Mouse (Mus musculus) midbrain, embryonic 11.5 days (tissue): Measurements from ENCODE around the gene Phf2. TPM values are rescaled to one million over a fixed set of nuclear protein-coding genes. Genes with fewer than 3 reads are reported as not detected.

Experiments used
- ATAC-seq: fragments of 200-750 bp; cut with Nextera tagmentation; 2 replicates; pipeline ENCODE4 v1.8.0; 2017; ENCODE audit warnings: moderate TSS enrichment, moderate library complexity; ENCODE audit not compliant: low FRiP score
- DNase-seq: peaks from one replicate; pipeline ENCODE4 v3.0.0; 2015; ENCODE audit warnings: low spot score; ENCODE audit errors: missing footprints
- H3K27ac ChIP-seq: fragments of 300-500 bp; sonication (generic); 2 replicates; pipeline ENCODE4 v1.5.1; 2014; ENCODE audit warnings: low read depth, low read length
- H3K27me3 ChIP-seq: fragments of 300-500 bp; sonication (generic); 2 replicates; pipeline ENCODE4 v1.6.1; 2014; ENCODE audit warnings: mild to moderate bottlenecking, low read length, moderate library complexity, mixed read lengths; ENCODE audit not compliant: control insufficient read depth, insufficient read depth
- H3K36me3 ChIP-seq: fragments of 300-500 bp; sonication (generic); 2 replicates; pipeline ENCODE4 v1.6.1; 2014; ENCODE audit warnings: mild to moderate bottlenecking, low read length, moderate library complexity, mixed read lengths; ENCODE audit not compliant: control insufficient read depth, insufficient read depth
- H3K4me1 ChIP-seq: fragments of 300-500 bp; sonication (generic); 2 replicates; pipeline ENCODE4 v1.6.1; 2014; ENCODE audit warnings: low read length; ENCODE audit not compliant: control insufficient read depth, insufficient read depth
- H3K4me2 ChIP-seq: fragments of 300-500 bp; sonication (generic); 2 replicates; pipeline ENCODE4 v1.6.1; 2014; ENCODE audit warnings: mild to moderate bottlenecking, moderate library complexity
- H3K4me3 ChIP-seq: fragments of 300-500 bp; sonication (generic); 2 replicates; pipeline ENCODE4 v1.5.1; 2014; ENCODE audit warnings: low read depth, low read length
- H3K9ac ChIP-seq: fragments of 300-500 bp; sonication (generic); 2 replicates; pipeline ENCODE4 v1.6.1; 2014; ENCODE audit warnings: low read length
- H3K9me3 ChIP-seq: fragments of 300-500 bp; sonication (generic); 2 replicates; pipeline ENCODE4 v1.6.1; 2016; ENCODE audit warnings: low read length; ENCODE audit not compliant: control insufficient read depth
- WGBS: fragments of 180-500 bp; shearing (Covaris S2); extraction: QIAGEN DNeasy Blood & Tissue Kit; methylation state at CpG from one replicate; pipeline ENCODE4 v1.1.7; 2014; 5-methylcytosine and 5-hydroxymethylcytosine counted together
- polyA plus RNA-seq: library from polyadenylated mRNA; unstranded; fragments of >200 nt; fragmentation: Nextera tagmentation; extraction: Ambion mirVana; gene quantifications from 2 replicates; pipeline ENCODE4 v1.2.1, GENCODE M21; 2014

The Phf2 gene
- polyA plus RNA-seq, 1 experiment from 2014 or later: 10.7 TPM

- Histone ChIP-seq H3K9me3 (no peaks in the 10 kb centered on the region), H3K27me3 (no peaks in the 10 kb centered on the region), H3K4me3 (no peak overlapping the region), H3K9ac (0 out of 2 replicates have a peak overlapping the region, but pooled peaks have one; percentile 12), H3K4me2 (no peak overlapping the region), H3K4me1 (peaks cover 14% of the 10 kb centered on the region), H3K36me3 (no peaks in the 10 kb centered on the region), H3K27ac (no peak overlapping the region)
- ATAC-seq (no peak), DNase-seq (no peak)
- 73% methylated on average over 12 of the region's 12 CpGs for WGBS
Measured at GRCm38 (mm10) chr13:48864673-48865356, 6.1 kb downstream of the Phf2 start.

GRCm38 (mm10) chr13:48863556-48863955, 7.4 kb downstream of the Phf2 start:
- 74% methylated on average over 9 of the region's 9 CpGs for WGBS
- ATAC-seq: no peak
- Histone ChIP-seq H3K4me3 (no peak overlapping the region), H3K9ac (no peak overlapping the region), H3K4me2 (no peak overlapping the region), H3K9me3 (no peaks in the 10 kb centered on the region), H3K27ac (no peak overlapping the region), H3K27me3 (no peaks in the 10 kb centered on the region), H3K4me1 (peaks cover 8% of the 10 kb centered on the region), H3K36me3 (no peaks in the 10 kb centered on the region)
- no peak for DNase-seq

- no peak overlapping the region for H3K9ac ChIP-seq
- H3K4me3 ChIP-seq: no peak overlapping the region
- 89% methylated on average over 1 of the region's 1 CpGs for WGBS
- ATAC-seq (no peak), DNase-seq (no peak)
- no peaks in the 10 kb centered on the region for H3K27me3 ChIP-seq
- no peak overlapping the region for H3K4me2 ChIP-seq
- H3K4me1 ChIP-seq: peaks cover 20% of the 10 kb centered on the region
- H3K36me3 ChIP-seq: no peaks in the 10 kb centered on the region
- H3K9me3 ChIP-seq: no peaks in the 10 kb centered on the region
- no peak overlapping the region for H3K27ac ChIP-seq
Measured at GRCm38 (mm10) chr13:48861913-48862312, 9.0 kb downstream of the Phf2 start.

GRCm38 (mm10) chr13:48858779-48859178, 12.1 kb downstream of the Phf2 start:
- H3K4me3 ChIP-seq: no peak overlapping the region
- DNase-seq (no peak), ATAC-seq (0 out of 2 replicates have a peak, but pooled peaks have one; percentile 25)
- no peak overlapping the region for H3K4me2 ChIP-seq
- no peaks in the 10 kb centered on the region for H3K36me3 ChIP-seq
- H3K27ac ChIP-seq: no peak overlapping the region
- no peaks in the 10 kb centered on the region for H3K9me3 ChIP-seq
- 70% methylated on average over 4 of the region's 4 CpGs for WGBS
- peak overlapping the region; percentile 20; the same call in 1 of the 2 replicates for H3K9ac ChIP-seq
- peaks cover 32% of the 10 kb centered on the region for H3K4me1 ChIP-seq
- H3K27me3 ChIP-seq: no peaks in the 10 kb centered on the region

- DNase-seq (no peak), ATAC-seq (no peak)
- WGBS: 63% methylated on average over 6 of the region's 6 CpGs
- no peaks in the 10 kb centered on the region for H3K36me3 ChIP-seq
- no peak overlapping the region for H3K4me2 ChIP-seq
- H3K4me1 ChIP-seq: peaks cover 39% of the 10 kb centered on the region
- no peak overlapping the region for H3K4me3 ChIP-seq
- H3K9ac ChIP-seq: no peak overlapping the region
- no peaks in the 10 kb centered on the region for H3K9me3 ChIP-seq
- H3K27me3 ChIP-seq: no peaks in the 10 kb centered on the region
- H3K27ac ChIP-seq: no peak overlapping the region
Measured at GRCm38 (mm10) chr13:48858054-48858453, 12.9 kb downstream of the Phf2 start.

GRCm38 (mm10) chr13:48857246-48857932, 13.5 kb downstream of the Phf2 start:
- Histone ChIP-seq H3K27ac (no peak overlapping the region), H3K36me3 (no peaks in the 10 kb centered on the region), H3K4me2 (no peak overlapping the region), H3K4me1 (peaks cover 39% of the 10 kb centered on the region), H3K27me3 (no peaks in the 10 kb centered on the region), H3K9ac (no peak overlapping the region), H3K4me3 (no peak overlapping the region), H3K9me3 (no peaks in the 10 kb centered on the region)
- no peak for ATAC-seq
- WGBS: 50% methylated on average over 7 of the region's 7 CpGs
- no peak for DNase-seq

- no peaks in the 10 kb centered on the region for H3K27me3 ChIP-seq
- no peaks in the 10 kb centered on the region for H3K36me3 ChIP-seq
- no peak overlapping the region for H3K4me3 ChIP-seq
- H3K4me2 ChIP-seq: no peak overlapping the region
- no peaks in the 10 kb centered on the region for H3K9me3 ChIP-seq
- DNase-seq: no peak
- 50% methylated on average over 3 of the region's 3 CpGs for WGBS
- H3K27ac ChIP-seq: peak overlapping the region; percentile 44
- no peak overlapping the region for H3K9ac ChIP-seq
- ATAC-seq: peak; percentile 23; the same call in 1 of the 2 replicates
- H3K4me1 ChIP-seq: peaks cover 45% of the 10 kb centered on the region
Measured at GRCm38 (mm10) chr13:48853947-48854346, 17.0 kb downstream of the Phf2 start.

GRCm38 (mm10) chr13:48853475-48853874, 17.4 kb downstream of the Phf2 start:
- no peaks in the 10 kb centered on the region for H3K27me3 ChIP-seq
- DNase-seq (no peak), ATAC-seq (no peak)
- no peak overlapping the region for H3K4me2 ChIP-seq
- no peak overlapping the region for H3K9ac ChIP-seq
- peak overlapping the region; percentile 44 for H3K27ac ChIP-seq
- no peaks in the 10 kb centered on the region for H3K36me3 ChIP-seq
- no peaks in the 10 kb centered on the region for H3K9me3 ChIP-seq
- WGBS: 11% methylated on average over 2 of the region's 2 CpGs
- no peak overlapping the region for H3K4me3 ChIP-seq
- peaks cover 40% of the 10 kb centered on the region for H3K4me1 ChIP-seq

- Histone ChIP-seq H3K36me3 (no peaks in the 10 kb centered on the region), H3K9ac (no peak overlapping the region), H3K27ac (no peak overlapping the region), H3K4me1 (peaks cover 34% of the 10 kb centered on the region), H3K9me3 (no peaks in the 10 kb centered on the region), H3K4me3 (no peak overlapping the region), H3K4me2 (no peak overlapping the region), H3K27me3 (no peaks in the 10 kb centered on the region)
- ATAC-seq: no peak
- WGBS: 67% methylated on average over 3 of the region's 3 CpGs
- no peak for DNase-seq
Measured at GRCm38 (mm10) chr13:48852859-48853258, 18.1 kb downstream of the Phf2 start.
